Mouse (Mus musculus): Measurements from ENCODE around the gene Tbck. TPM values are rescaled to one million over a fixed set of nuclear protein-coding genes. Genes with fewer than 3 reads are reported as not detected.
A peak's percentile ranks its signal among the peaks of the same experiment; 100 is the strongest.

The Tbck gene
- total RNA-seq, 2 experiments from 2014 or later, result 23.4 to 23.7 TPM

GRCm38 (mm10) chr3:132756274-132756673, 72.3 kb downstream of the Tbck start:
- DNase-seq, result no peak

GRCm38 (mm10) chr3:132766033-132766726, 82.2 kb downstream of the Tbck start:
- no peak for DNase-seq

DNA sequence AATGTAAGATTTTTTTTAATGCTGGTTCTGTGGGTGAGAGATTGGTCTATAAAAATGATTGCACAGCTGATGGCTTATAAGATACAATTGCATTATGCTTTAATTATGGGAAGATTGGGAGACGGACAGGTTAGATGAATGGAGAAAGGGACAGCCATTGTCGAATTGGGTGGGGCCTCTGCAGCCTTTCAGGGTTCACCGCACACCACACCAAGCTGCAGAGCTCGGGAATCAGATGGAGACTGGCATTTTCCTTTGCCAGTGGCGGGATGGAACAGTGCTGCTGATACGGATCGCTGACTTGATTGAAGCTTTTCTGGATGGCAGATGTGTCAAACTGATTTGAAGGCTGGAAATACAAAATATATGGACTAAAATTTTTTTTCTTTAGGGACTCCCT, 88.1 kb downstream of the Tbck start:
- no peak for DNase-seq

- peak in 1 of 2 experiments; percentile 4 for DNase-seq
Observed at GRCm38 (mm10) chr3:132776686-132777085, 92.7 kb downstream of the Tbck start.

DNA sequence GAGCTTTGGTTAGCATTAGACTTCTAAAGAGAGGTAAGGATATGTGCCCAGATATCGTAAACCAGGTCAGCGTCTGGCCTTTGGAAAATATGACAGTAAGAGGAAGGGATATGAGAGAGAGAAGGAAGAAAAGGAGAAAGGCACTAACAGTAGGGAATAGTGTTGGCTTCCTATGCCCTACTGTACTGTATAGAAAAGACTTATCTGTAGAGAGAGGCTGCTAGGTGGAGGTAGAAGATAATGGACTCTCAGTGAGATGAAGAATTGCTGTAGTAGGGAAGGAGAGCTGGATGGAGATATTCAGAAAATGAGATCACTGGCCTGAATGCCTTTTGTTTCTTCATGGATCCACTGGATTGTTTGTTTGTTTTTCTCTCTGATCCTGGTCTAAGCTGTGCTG, 97.2 kb downstream of the Tbck start:
- no peak for DNase-seq

DNA sequence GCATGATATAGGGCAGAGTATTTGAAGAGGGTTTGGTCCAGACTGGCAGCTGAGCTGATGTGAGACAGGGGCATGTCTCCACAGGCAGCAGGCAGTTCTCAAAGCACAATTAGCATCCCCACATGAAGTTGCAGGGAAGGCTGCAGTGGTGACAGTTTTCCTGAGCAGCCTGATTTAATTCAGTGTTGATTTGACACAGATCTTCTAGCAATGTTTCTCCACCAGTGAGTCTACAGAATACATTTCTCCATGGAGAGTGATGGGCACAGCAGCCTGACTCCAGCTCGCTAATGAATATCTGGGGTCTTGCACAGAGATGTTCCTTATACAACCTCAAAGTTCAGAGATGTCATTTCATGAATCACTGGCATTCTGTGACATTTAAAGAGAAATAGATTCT, 99.1 kb downstream of the Tbck start:
- DNase-seq, result no peak

GRCm38 (mm10) chr3:132784732-132785131, 100.8 kb downstream of the Tbck start:
- no peak for DNase-seq

GRCm38 (mm10) chr3:132786690-132787089, 102.7 kb downstream of the Tbck start:
- no peak for DNase-seq

DNA sequence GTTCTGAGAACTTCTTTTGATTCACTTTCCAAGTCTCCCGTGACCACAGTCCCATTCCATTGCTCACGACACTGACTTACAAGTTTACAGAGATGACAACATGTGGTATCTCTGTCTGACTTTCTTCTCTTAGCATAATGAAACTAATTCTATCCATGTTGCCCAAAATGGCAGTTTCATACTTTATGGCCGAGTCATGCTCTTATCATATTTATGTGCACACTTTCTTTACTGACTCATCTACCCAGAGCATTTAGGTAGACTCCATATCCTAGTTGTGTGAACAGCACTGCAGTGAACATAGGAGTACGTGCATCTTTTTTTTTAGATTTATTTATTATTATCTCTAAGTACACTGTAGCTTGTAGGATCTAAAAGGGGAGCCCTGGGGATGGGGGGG, 103.8 kb downstream of the Tbck start:
- no peak for DNase-seq

DNA sequence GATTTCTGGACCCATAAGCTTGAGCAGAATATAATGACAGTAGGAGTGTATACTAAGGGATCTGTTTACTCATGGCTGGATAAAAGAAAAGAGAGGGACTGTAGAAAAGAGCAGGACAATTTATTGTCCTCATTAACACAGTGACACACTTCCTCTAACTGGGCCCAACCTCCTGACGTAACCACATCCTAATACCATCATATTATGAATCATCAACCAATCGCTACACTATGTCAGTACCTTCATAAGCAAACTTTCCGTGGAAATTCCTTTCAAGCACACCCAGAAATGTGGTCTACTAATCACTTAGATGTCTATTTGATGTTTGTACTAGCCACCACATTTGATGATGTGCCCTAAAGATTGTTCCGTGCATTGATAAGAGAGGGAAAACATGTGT, 107.2 kb downstream of the Tbck start:
- no peak for DNase-seq

- DNase-seq, result no peak
Observed at GRCm38 (mm10) chr3:132800196-132800595, 116.3 kb downstream of the Tbck start.

- DNase-seq, result no peak
Observed at GRCm38 (mm10) chr3:132801910-132802309, 118.0 kb downstream of the Tbck start.

GRCm38 (mm10) chr3:132807888-132808579, 124.1 kb downstream of the Tbck start:
- no peak for DNase-seq

DNA sequence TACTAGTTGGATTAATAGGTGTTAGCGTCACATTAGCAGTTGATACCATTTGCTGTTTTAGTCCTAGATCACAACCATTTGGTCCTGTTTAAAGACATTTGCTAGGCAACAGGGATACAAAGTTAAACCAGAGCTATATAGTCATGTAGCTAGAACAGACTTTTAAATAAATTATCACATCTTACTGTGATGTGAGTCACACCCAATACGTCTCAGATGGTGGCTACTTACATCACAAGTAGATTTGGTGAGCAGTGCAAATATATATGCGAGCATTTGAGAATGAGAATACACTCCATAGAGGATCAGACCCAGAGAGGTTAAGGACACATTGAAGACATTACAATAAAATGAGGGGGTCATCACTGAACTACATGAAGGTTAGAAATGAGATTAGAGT, 125.0 kb downstream of the Tbck start:
- DNase-seq, result no peak

DNA sequence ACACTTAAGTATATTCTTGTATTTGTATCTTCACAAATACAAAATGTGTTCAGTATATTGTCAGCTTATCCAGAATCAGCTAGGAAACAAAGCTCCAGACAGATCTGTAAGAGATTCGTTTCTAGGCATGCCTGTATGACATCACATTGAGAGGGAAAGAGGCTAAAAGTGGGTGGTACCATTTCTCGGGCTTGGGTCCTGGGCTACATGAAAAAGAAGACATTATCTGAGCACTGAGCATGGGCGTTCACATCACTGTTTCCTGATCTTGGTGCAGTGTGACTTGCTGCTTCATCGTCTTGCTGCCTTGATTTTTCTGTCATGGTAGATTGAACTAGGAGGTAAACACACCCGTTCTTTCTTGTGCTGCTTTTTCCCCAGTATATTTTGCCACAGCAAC, 127.8 kb downstream of the Tbck start:
- no peak for DNase-seq

- DNase-seq, result no peak
Observed at GRCm38 (mm10) chr3:132812356-132812755, 128.4 kb downstream of the Tbck start.

DNA sequence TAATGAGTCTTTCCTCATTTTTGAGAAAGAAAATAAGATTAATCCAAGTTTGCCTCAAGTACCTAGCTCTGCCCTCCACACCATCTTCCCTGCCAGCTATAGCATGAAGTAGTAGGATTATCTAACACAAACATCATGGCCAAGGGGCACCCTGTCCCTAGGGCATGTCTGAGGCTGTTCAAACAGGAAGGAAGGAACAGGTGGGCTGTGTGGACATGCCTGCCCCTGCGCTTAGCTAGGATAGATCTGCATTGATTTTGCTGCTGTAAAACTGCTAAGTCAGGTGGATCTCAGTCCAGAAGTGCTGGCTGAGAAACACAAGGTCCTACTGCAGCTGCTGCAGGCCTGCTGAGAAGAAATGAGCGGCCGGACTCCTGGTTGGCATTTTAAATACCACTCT, 129.2 kb downstream of the Tbck start:
- no peak for DNase-seq

- no peak for DNase-seq
Observed at GRCm38 (mm10) chr3:132813706-132814497, 130.0 kb downstream of the Tbck start.

GRCm38 (mm10) chr3:132814791-132815496, 131.0 kb downstream of the Tbck start:
- peak in 1 of 2 experiments; percentile 8 for DNase-seq

- DNase-seq, result peak in 1 of 2 experiments; percentile 6
Observed at GRCm38 (mm10) chr3:132815497-132816326, 131.8 kb downstream of the Tbck start.

GRCm38 (mm10) chr3:132819408-132819807, 135.5 kb downstream of the Tbck start:
- DNase-seq, result no peak
